Mouse (Mus musculus) intestine, embryonic 16.5 days (tissue): Measurements from ENCODE around the gene Lrba. TPM values are rescaled to one million over a fixed set of nuclear protein-coding genes. Genes with fewer than 3 reads are reported as not detected.

ENCODE experiments used
- ATAC-seq: fragments of 200-750 bp; cut with Nextera tagmentation; 2 replicates; pipeline ENCODE4 v1.8.0; 2017; ENCODE audit warnings: moderate TSS enrichment, moderate library complexity
- H3K27ac ChIP-seq: fragments of 300-500 bp; sonication (generic); 2 replicates; pipeline ENCODE4 v1.5.1; 2014; ENCODE audit warnings: mild to moderate bottlenecking, low read length
- H3K27me3 ChIP-seq: fragments of 300-500 bp; sonication (generic); replicated peaks from 2 replicates; pipeline ENCODE4 v1.6.1; 2014; ENCODE audit warnings: low read length, control low read depth, mixed read lengths; ENCODE audit not compliant: control insufficient read depth, insufficient read depth
- H3K36me3 ChIP-seq: fragments of 300-500 bp; sonication (generic); 2 replicates; pipeline ENCODE4 v1.6.1; 2014; ENCODE audit warnings: low read length, control low read depth; ENCODE audit not compliant: control insufficient read depth, insufficient read depth
- H3K4me1 ChIP-seq: fragments of 300-500 bp; sonication (generic); 2 replicates; pipeline ENCODE4 v1.6.1; 2014; ENCODE audit warnings: low read length, control low read depth, mixed read lengths; ENCODE audit not compliant: control insufficient read depth, insufficient read depth
- H3K4me2 ChIP-seq: fragments of 300-500 bp; sonication (generic); 2 replicates; pipeline ENCODE4 v1.6.1; 2014; ENCODE audit warnings: low read depth, low read length, control low read depth
- H3K4me3 ChIP-seq: fragments of 300-500 bp; sonication (generic); 2 replicates; pipeline ENCODE4 v1.5.1; 2014; ENCODE audit warnings: mild to moderate bottlenecking, low read length
- H3K9ac ChIP-seq: fragments of 300-500 bp; sonication (generic); 2 replicates; pipeline ENCODE4 v1.6.1; 2014; ENCODE audit warnings: low read depth, low read length
- H3K9me3 ChIP-seq: fragments of 300-500 bp; sonication (generic); 2 replicates; pipeline ENCODE4 v1.6.1; 2016; ENCODE audit warnings: low read length, control low read depth; ENCODE audit not compliant: control insufficient read depth
- WGBS: fragments of 180-500 bp; shearing (Covaris S2); extraction: QIAGEN DNeasy Blood & Tissue Kit; methylation state at CpG from one replicate; pipeline ENCODE4 v1.1.7; 2014; 5-methylcytosine and 5-hydroxymethylcytosine counted together
- polyA plus RNA-seq: library from polyadenylated mRNA; unstranded; fragments of >200 nt; fragmentation: Nextera tagmentation; extraction: Ambion mirVana; gene quantifications from 2 replicates; pipeline ENCODE4 v1.2.1, GENCODE M21; 2015

Gene Lrba
- polyA plus RNA-seq, 1 experiment from 2014 or later, result 6.0 TPM

- Histone ChIP-seq H3K36me3 (no peaks in the 10 kb centered on the region), H3K27me3 (no peaks in the 10 kb centered on the region), H3K9ac (no peak overlapping the region), H3K4me2 (no peak overlapping the region), H3K9me3 (no peaks in the 10 kb centered on the region), H3K4me3 (no peak overlapping the region), H3K27ac (no peak overlapping the region), H3K4me1 (no peaks in the 10 kb centered on the region)
- 85% methylated on average over 5 of the region's 5 CpGs for WGBS
- no peak for ATAC-seq
These were observed 434.8 kb downstream of the Lrba start for GRCm38 (mm10) chr3:86659326-86659725.

GRCm38 (mm10) chr3:86664399-86664798 lies 439.9 kb downstream of the Lrba start:
- Histone ChIP-seq H3K9ac (no peak overlapping the region), H3K4me3 (no peak overlapping the region), H3K9me3 (no peaks in the 10 kb centered on the region), H3K4me1 (no peaks in the 10 kb centered on the region), H3K27ac (no peak overlapping the region), H3K4me2 (no peak overlapping the region), H3K27me3 (no peaks in the 10 kb centered on the region), H3K36me3 (no peaks in the 10 kb centered on the region)
- ATAC-seq, result no peak
- WGBS, result 26% methylated on average over 3 of the region's 3 CpGs

DNA sequence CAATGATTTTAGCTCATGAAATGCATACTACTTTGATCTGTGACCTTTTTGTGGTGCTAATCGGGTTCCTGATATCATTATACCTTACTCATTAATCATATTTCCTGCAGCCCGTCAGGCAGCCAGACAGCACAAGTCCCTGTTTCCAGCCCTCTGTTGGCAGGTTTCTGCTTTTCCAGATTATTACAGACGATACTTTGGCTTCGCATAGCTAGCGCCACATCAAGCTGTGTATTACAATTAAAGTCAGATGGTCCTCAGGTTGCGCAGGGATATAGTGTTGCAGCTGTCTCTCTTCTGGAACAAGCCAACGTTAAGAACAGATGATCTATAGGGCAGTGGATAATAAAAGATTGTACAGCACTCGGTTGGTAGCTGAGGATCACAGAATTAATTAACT lies 443.7 kb downstream of the Lrba start:
- Histone ChIP-seq H3K4me1 (no peaks in the 10 kb centered on the region), H3K4me2 (no peak overlapping the region), H3K27ac (no peak overlapping the region), H3K36me3 (no peaks in the 10 kb centered on the region), H3K4me3 (no peak overlapping the region), H3K9me3 (no peaks in the 10 kb centered on the region), H3K27me3 (no peaks in the 10 kb centered on the region), H3K9ac (no peak overlapping the region)
- no peak for ATAC-seq
- WGBS, result 68% methylated on average over 8 of the region's 8 CpGs

GRCm38 (mm10) chr3:86677573-86678155 lies 453.2 kb downstream of the Lrba start:
- no peak for ATAC-seq
- Histone ChIP-seq H3K9me3 (no peaks in the 10 kb centered on the region), H3K27me3 (no peaks in the 10 kb centered on the region), H3K9ac (no peak overlapping the region), H3K4me3 (no peak overlapping the region), H3K27ac (no peak overlapping the region), H3K36me3 (no peaks in the 10 kb centered on the region), H3K4me1 (no peaks in the 10 kb centered on the region), H3K4me2 (no peak overlapping the region)
- 76% methylated on average over 2 of the region's 2 CpGs for WGBS

DNA sequence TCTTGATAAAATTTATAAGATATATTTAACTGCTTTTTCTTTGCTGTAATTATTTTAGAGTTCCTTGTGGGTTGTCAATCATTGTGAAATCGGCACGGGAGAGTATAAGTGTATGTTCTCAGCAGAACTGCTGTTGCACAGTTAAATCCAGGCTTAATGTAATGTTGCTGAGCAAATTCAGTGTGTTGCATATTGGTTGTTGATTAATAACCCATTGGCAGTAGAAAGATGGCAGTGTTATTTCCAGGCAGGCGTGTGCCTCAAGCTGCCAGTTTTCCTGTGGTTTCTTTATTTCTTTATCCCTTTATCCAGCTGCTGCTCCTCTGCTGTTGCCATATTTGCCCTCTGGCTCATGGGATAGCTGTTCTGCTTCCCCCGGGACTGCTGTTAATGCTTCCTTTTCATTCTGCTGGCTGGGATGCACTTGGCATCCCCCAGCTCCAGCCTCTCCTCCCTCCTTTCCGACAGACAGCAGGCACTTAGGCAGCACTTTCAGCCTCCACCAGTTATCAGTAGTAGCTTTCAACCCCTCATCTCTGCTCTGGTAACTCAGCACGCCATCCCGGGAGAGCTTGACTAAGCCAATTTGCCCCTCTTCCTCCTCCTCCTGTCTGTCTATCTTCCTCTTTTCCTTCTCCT lies 463.2 kb downstream of the Lrba start:
- 44% methylated on average over 7 of the region's 7 CpGs for WGBS
- ATAC-seq, result peak; percentile 48; the same call in 1 of the 2 replicates

GRCm38 (mm10) chr3:86688438-86688837 lies 464.0 kb downstream of the Lrba start:
- Histone ChIP-seq H3K27me3 (no peaks in the 10 kb centered on the region), H3K36me3 (no peaks in the 10 kb centered on the region), H3K4me3 (no peak overlapping the region), H3K27ac (no peak overlapping the region), H3K9me3 (no peaks in the 10 kb centered on the region), H3K9ac (no peak overlapping the region), H3K4me1 (peaks cover 3% of the 10 kb centered on the region; the same call in 1 of the 2 replicates), H3K4me2 (no peak overlapping the region)
- 53% methylated on average over 1 of the region's 1 CpGs for WGBS
- ATAC-seq, result no peak

More for the DNA sequence above, 463.2 kb downstream of the Lrba start:
- Histone ChIP-seq H3K27me3 (no peaks in the 10 kb centered on the region), H3K36me3 (no peaks in the 10 kb centered on the region), H3K9ac (no peak overlapping the region), H3K4me3 (no peak overlapping the region), H3K9me3 (no peaks in the 10 kb centered on the region), H3K4me1 (peaks cover 3% of the 10 kb centered on the region; the same call in 1 of the 2 replicates), H3K4me2 (0 out of 2 replicates have a peak overlapping the region, but pooled peaks have one; percentile 7), H3K27ac (peak overlapping the region; percentile 65)

- ATAC-seq, result no peak
- peak overlapping the region; percentile 10; the same call in 1 of the 2 replicates for H3K4me2 ChIP-seq
These were observed 464.8 kb downstream of the Lrba start for GRCm38 (mm10) chr3:86689305-86689704.

DNA sequence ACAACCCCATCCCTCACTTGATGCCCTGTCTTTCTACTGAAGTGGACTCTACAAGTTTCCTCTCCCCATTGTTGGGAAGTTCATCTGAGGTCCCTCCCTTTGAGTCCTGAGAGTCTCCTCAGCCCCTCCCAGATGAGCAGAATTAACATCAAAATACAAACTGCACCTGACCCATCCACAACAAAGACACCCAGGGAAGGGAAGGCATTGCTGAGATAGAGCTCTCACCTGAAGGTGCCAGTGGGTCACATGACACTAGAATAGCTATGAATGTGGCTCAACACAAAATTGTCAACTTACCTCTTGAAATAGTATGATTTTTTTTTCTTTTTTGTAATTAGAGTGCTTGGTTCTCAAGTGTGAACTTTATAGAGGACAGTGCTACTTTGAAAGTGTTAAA lies 468.3 kb downstream of the Lrba start:
- Histone ChIP-seq H3K9me3 (no peaks in the 10 kb centered on the region), H3K4me1 (peaks cover 3% of the 10 kb centered on the region; the same call in 1 of the 2 replicates), H3K27me3 (no peaks in the 10 kb centered on the region), H3K9ac (no peak overlapping the region), H3K36me3 (no peaks in the 10 kb centered on the region), H3K4me2 (no peak overlapping the region), H3K27ac (no peak overlapping the region), H3K4me3 (no peak overlapping the region)
- no peak for ATAC-seq

More at GRCm38 (mm10) chr3:86689305-86689704, 464.8 kb downstream of the Lrba start:
- Histone ChIP-seq H3K9ac (no peak overlapping the region), H3K27ac (peak overlapping the region; percentile 52), H3K27me3 (no peaks in the 10 kb centered on the region), H3K36me3 (no peaks in the 10 kb centered on the region), H3K9me3 (no peaks in the 10 kb centered on the region), H3K4me1 (peaks cover 3% of the 10 kb centered on the region; the same call in 1 of the 2 replicates), H3K4me3 (peak overlapping the region; percentile 8; the same call in 1 of the 2 replicates)
- 23% methylated on average over 7 of the region's 7 CpGs for WGBS

DNA sequence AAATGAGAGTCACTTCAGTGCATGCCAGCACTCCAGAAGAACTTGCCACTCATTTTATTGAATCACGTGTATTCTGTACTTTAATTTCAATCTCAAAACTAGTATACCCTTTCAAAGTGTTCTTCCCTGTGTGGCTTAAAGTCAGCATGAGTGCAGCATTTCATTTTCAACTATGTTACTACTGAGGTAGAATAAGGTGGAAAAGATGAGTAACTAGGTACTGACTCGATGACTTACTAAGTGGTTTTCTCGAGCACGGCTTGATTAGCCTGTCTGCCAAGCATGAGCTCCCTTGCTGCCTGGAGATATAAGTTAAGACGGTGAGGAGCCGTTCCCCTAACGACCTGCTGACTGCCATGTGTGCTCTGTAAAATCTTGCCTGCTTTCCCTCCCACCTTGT lies 469.1 kb downstream of the Lrba start:
- ATAC-seq, result no peak
- Histone ChIP-seq H3K36me3 (no peaks in the 10 kb centered on the region), H3K9ac (no peak overlapping the region), H3K27me3 (no peaks in the 10 kb centered on the region), H3K4me2 (no peak overlapping the region), H3K4me3 (no peak overlapping the region), H3K27ac (no peak overlapping the region), H3K4me1 (peaks cover 3% of the 10 kb centered on the region; the same call in 1 of the 2 replicates), H3K9me3 (no peaks in the 10 kb centered on the region)
- 80% methylated on average over 7 of the region's 7 CpGs for WGBS
